Mouse (Mus musculus) megakaryocyte, embryonic 14.5 days (primary cell): ENCODE measurements around the gene Psmb11. TPM values are rescaled to one million over a fixed set of nuclear protein-coding genes. Genes with fewer than 3 reads are reported as not detected.
A peak's percentile ranks its signal among the peaks of the same experiment; 100 is the strongest.

Experiments used
- H3K27me3 ChIP-seq: replicated peaks from 2 replicates; pipeline ENCODE3; 2012; ENCODE audit warnings: inconsistent platforms
- H3K36me3 ChIP-seq: replicated peaks from 2 replicates; pipeline ENCODE3; 2012; ENCODE audit warnings: low read length, inconsistent platforms, mixed read lengths
- H3K4me1 ChIP-seq: 2 replicates; pipeline ENCODE4 v1.6.1; 2012; ENCODE audit warnings: inconsistent platforms
- H3K4me3 ChIP-seq: replicated peaks from 2 replicates; pipeline ENCODE3; 2012; ENCODE audit warnings: moderate library complexity, mild to moderate bottlenecking, inconsistent platforms
- H3K9me3 ChIP-seq: 2 replicates; pipeline ENCODE4 v1.6.1; 2012; ENCODE audit warnings: inconsistent platforms
- FLI1 ChIP-seq: IDR thresholded peaks from 2 replicates; pipeline ENCODE4 v1.6.1; 2012; ENCODE audit warnings: low read length, inconsistent platforms, mixed read lengths
- GATA1 ChIP-seq: IDR thresholded peaks from 3 replicates; pipeline ENCODE4 v1.6.1; 2012; ENCODE audit warnings: mixed read lengths, low read length, inconsistent platforms, borderline replicate concordance
- polyA plus RNA-seq: library from polyadenylated mRNA; stranded (reverse); fragments of >175 nt; gene quantifications from 2 replicates; pipeline ENCODE4 v1.2.3, GENCODE M21; 2012; ENCODE audit warnings: low replicate concordance; ENCODE audit not compliant: insufficient read depth

Gene Psmb11
- polyA plus RNA-seq, 1 experiment: not detected

DNA sequence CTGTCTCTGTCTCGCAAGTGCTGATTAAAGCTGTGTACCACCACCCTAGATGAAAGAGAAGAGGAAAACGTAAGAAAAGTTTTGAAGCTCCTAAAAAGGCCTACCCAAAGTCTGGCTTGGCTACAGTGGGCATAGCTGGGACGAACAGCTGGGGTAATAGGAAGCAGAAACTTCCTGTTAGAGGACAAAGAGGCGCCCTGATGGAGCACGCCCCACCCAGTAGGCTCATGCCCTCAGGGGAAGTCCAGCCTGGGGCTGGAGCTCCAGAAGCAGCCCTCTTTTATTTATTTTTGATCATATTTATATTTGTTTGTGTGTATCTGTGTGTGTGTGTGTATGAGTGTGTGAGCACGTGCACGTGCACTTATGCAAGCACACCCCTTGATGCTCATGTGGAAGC lies 41.6 kb upstream of the Psmb11 start:
- Histone ChIP-seq H3K27me3 (peaks cover 31% of the 10 kb centered on the region), H3K4me1 (peaks cover 64% of the 10 kb centered on the region), H3K4me3 (no peak overlapping the region), H3K9me3 (no peaks in the 10 kb centered on the region), H3K36me3 (peaks cover 17% of the 10 kb centered on the region)
- no peak for TF ChIP-seq GATA1
- TF ChIP-seq FLI1: no peak

GRCm38 (mm10) chr14:54582536-54582935 lies 38.7 kb upstream of the Psmb11 start:
- H3K9me3 ChIP-seq: no peaks in the 10 kb centered on the region
- peaks cover 2% of the 10 kb centered on the region for H3K27me3 ChIP-seq
- H3K4me1 ChIP-seq: peaks cover 43% of the 10 kb centered on the region
- TF ChIP-seq FLI1 (no peak), GATA1 (no peak)
- H3K36me3 ChIP-seq: peaks cover 33% of the 10 kb centered on the region
- peak overlapping the region; percentile 47 for H3K4me3 ChIP-seq

GRCm38 (mm10) chr14:54583681-54584338 lies 37.4 kb upstream of the Psmb11 start:
- TF ChIP-seq FLI1: no peak
- no peak for TF ChIP-seq GATA1

DNA sequence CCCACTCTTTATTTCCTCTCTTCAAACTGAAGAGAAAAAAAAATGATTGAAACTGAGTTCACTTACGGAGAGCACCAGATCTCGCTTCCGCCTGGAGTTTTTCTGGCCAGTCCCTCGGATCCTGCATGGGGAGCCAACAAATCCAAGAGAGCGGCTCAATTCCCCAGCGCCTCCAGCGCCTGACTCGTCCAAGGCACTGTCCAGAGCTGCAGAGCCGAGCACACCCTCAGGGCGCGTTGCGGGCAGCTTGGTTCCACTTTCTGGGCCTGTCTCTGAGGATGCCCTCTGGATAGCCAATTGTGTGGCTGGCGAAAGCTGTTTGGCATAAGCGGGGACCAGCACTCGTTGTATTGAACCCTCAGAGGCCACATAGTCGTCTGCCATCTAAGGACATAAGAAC lies 30.2 kb upstream of the Psmb11 start:
- Histone ChIP-seq H3K4me3 (no peak overlapping the region), H3K27me3 (no peaks in the 10 kb centered on the region), H3K9me3 (no peaks in the 10 kb centered on the region), H3K4me1 (peaks cover 64% of the 10 kb centered on the region), H3K36me3 (peaks cover 34% of the 10 kb centered on the region)
- TF ChIP-seq FLI1 (no peak), GATA1 (no peak)

More at GRCm38 (mm10) chr14:54583681-54584338, 37.4 kb upstream of the Psmb11 start:
- peaks cover 33% of the 10 kb centered on the region for H3K36me3 ChIP-seq
- no peak overlapping the region for H3K4me3 ChIP-seq
- no peaks in the 10 kb centered on the region for H3K27me3 ChIP-seq
- no peaks in the 10 kb centered on the region for H3K9me3 ChIP-seq
- peaks cover 41% of the 10 kb centered on the region for H3K4me1 ChIP-seq

- no peaks in the 10 kb centered on the region for H3K9me3 ChIP-seq
- peak overlapping the region; percentile 85 for H3K4me3 ChIP-seq
- peaks cover 32% of the 10 kb centered on the region for H3K36me3 ChIP-seq
- no peaks in the 10 kb centered on the region for H3K27me3 ChIP-seq
- H3K4me1 ChIP-seq: peaks cover 67% of the 10 kb centered on the region
- TF ChIP-seq GATA1: peak; percentile 49; the same call in 1 of the 3 replicates
- TF ChIP-seq FLI1: no peak
These were observed 28.8 kb upstream of the Psmb11 start for GRCm38 (mm10) chr14:54592319-54592934.

DNA sequence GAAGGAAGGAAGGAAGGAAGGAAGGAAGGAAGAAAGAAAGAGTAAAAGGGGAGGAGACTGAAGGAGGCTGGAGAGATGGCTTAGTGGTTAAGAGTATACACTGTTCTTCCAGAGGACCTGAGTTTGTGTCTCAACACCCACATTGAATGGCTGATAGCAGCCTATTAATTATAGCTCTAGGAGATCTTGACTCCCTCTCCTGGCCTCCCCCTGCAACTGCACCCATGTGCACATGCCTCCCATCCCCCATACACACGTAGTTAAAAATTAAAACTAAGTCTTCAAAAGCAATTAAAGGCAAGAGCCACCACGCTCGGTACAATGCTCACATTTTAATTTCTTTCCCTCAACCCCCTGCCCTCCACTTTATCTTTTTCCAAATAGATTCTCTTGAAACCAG lies 27.2 kb upstream of the Psmb11 start:
- Histone ChIP-seq H3K4me1 (peaks cover 59% of the 10 kb centered on the region), H3K9me3 (no peaks in the 10 kb centered on the region), H3K36me3 (peaks cover 38% of the 10 kb centered on the region), H3K4me3 (no peak overlapping the region), H3K27me3 (no peaks in the 10 kb centered on the region)
- no peak for TF ChIP-seq FLI1
- no peak for TF ChIP-seq GATA1

GRCm38 (mm10) chr14:54594631-54595414 lies 26.4 kb upstream of the Psmb11 start:
- Histone ChIP-seq H3K4me3 (peak overlapping the region; percentile 48), H3K27me3 (no peaks in the 10 kb centered on the region), H3K4me1 (peaks cover 58% of the 10 kb centered on the region), H3K9me3 (no peaks in the 10 kb centered on the region), H3K36me3 (peaks cover 40% of the 10 kb centered on the region)
- TF ChIP-seq FLI1: no peak

GRCm38 (mm10) chr14:54597084-54597483 lies 24.1 kb upstream of the Psmb11 start:
- TF ChIP-seq FLI1: no peak
- TF ChIP-seq GATA1: no peak
- H3K4me3 ChIP-seq: no peak overlapping the region
- peaks cover 51% of the 10 kb centered on the region for H3K4me1 ChIP-seq
- H3K9me3 ChIP-seq: no peaks in the 10 kb centered on the region
- H3K36me3 ChIP-seq: peaks cover 26% of the 10 kb centered on the region
- no peaks in the 10 kb centered on the region for H3K27me3 ChIP-seq

DNA sequence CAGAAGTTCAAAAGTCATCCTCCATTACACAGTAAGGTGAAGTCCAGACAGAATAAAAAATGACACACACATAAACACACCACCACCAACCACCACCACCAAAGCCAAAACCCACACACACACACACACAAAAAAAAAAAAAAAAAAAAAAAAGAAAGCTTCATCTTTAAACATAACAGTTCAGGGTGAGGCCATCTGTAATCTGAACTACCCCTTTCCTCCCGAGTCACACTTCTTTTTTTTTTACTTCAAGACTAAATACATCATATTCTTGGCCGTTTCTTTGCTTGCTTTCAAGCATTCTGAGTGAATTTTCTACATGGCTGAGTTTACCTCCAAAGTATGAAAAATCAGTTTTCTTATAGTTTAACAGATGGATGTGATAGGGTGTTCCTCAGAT lies 19.6 kb upstream of the Psmb11 start:
- H3K9me3 ChIP-seq: no peaks in the 10 kb centered on the region
- TF ChIP-seq FLI1 (no peak), GATA1 (no peak)
- peaks cover 45% of the 10 kb centered on the region for H3K4me1 ChIP-seq
- H3K27me3 ChIP-seq: no peaks in the 10 kb centered on the region
- H3K36me3 ChIP-seq: peaks cover 8% of the 10 kb centered on the region
- H3K4me3 ChIP-seq: no peak overlapping the region

DNA sequence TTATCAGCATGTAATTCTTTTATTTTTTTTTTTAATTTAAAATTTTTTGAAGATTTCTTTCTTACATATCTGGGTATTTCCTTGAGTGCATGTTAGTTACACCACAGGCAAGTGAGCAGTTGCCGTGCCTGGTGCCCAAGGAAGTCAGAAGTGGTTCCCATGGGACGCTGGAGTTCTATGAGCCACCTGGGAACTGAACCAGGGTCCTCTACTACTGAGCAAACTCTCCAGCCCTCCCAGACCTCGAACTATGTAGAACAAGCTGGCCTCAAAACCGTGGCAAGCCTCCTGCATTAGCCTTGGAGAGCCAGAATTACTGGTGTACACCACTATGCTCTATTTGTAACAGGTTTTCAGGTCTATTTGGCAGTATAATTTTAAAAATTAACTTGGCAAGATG lies 18.6 kb upstream of the Psmb11 start:
- no peaks in the 10 kb centered on the region for H3K9me3 ChIP-seq
- peaks cover 8% of the 10 kb centered on the region for H3K36me3 ChIP-seq
- TF ChIP-seq FLI1 (no peak), GATA1 (no peak)
- peak overlapping the region; percentile 96 for H3K4me3 ChIP-seq
- H3K27me3 ChIP-seq: no peaks in the 10 kb centered on the region
- peaks cover 45% of the 10 kb centered on the region for H3K4me1 ChIP-seq
